Mouse (Mus musculus) liver, adult 2 months (tissue): Measurements from ENCODE around the gene Tex2. TPM values are rescaled to one million over a fixed set of nuclear protein-coding genes. Genes with fewer than 3 reads are reported as not detected.

Experiments used
- DNase-seq: peaks from one replicate; pipeline ENCODE4 v3.0.0-alpha.2; 2011; ENCODE audit warnings: low read depth, low spot score; ENCODE audit errors: extremely low read depth
- H3K27ac ChIP-seq: fragments of 200-500 bp; replicated peaks from 2 replicates; pipeline ENCODE4 v1.5.1; 2012; ENCODE audit warnings: low read depth, mild to moderate bottlenecking, control low read depth, inconsistent platforms, low read length; ENCODE audit not compliant: insufficient read depth
- H3K27me3 ChIP-seq: fragments of 200-500 bp; 2 replicates; pipeline ENCODE4 v1.6.1; 2012; ENCODE audit warnings: mild to moderate bottlenecking, moderate library complexity, low read length, inconsistent platforms; ENCODE audit not compliant: control insufficient read depth, insufficient read depth
- H3K36me3 ChIP-seq: fragments of 200-500 bp; 2 replicates; pipeline ENCODE4 v1.6.1; 2012; ENCODE audit warnings: low read length, inconsistent platforms; ENCODE audit not compliant: control insufficient read depth, insufficient read depth
- H3K4me1 ChIP-seq: fragments of 200-500 bp; 2 replicates; pipeline ENCODE4 v1.6.1; 2011; ENCODE audit warnings: low read length; ENCODE audit not compliant: control insufficient read depth, insufficient read depth
- H3K4me3 ChIP-seq: fragments of 200-500 bp; 2 replicates; pipeline ENCODE4 v1.5.1; 2011; ENCODE audit warnings: low read depth, mild to moderate bottlenecking, control low read depth, low read length, moderate library complexity; ENCODE audit not compliant: insufficient read depth
- H3K79me2 ChIP-seq: fragments of 200-500 bp; 2 replicates; pipeline ENCODE4 v1.6.1; 2012; ENCODE audit warnings: inconsistent platforms, mild to moderate bottlenecking, low read length, moderate library complexity; ENCODE audit not compliant: control insufficient read depth, insufficient read depth
- H3K9ac ChIP-seq: fragments of 200-500 bp; 2 replicates; pipeline ENCODE4 v1.6.1; 2012; ENCODE audit warnings: low read depth, mild to moderate bottlenecking, control low read depth, inconsistent platforms, low read length
- CTCF ChIP-seq: fragments of 200-500 bp; IDR thresholded peaks from 2 replicates; pipeline ENCODE4 v1.5.1; 2011; ENCODE audit warnings: low read depth, low read length, control low read depth
- POLR2A ChIP-seq: fragments of 200-500 bp; IDR thresholded peaks from 2 replicates; pipeline ENCODE4 v1.6.1; 2011; ENCODE audit warnings: low read length, control low read depth; ENCODE audit not compliant: insufficient read depth; ENCODE audit errors: extremely low read depth
- WGBS: fragments of 180-500 bp; shearing (Covaris S2); methylation state at CpG from one replicate; pipeline ENCODE4 v1.1.7; 2018; 5-methylcytosine and 5-hydroxymethylcytosine counted together
- polyA plus RNA-seq: library from polyadenylated mRNA; depleted of rRNA; stranded (reverse); fragments of >200 nt; gene quantifications from 2 replicates; pipeline ENCODE4 v1.2.3, GENCODE M21; 2012
- total RNA-seq: library from RNA; depleted of rRNA; stranded (reverse); fragments of >200 nt; gene quantifications from 2 replicates; pipeline ENCODE4 v1.2.3, GENCODE M21; 2014

Gene Tex2
- total and polyA plus RNA-seq, 2 experiments = 45.3 to 60.4 TPM

GRCm38 (mm10) chr11:106527926-106528325, 85.3 kb downstream of the Tex2 start:
- H3K9ac ChIP-seq = no peak overlapping the region
- H3K27me3 ChIP-seq = no peaks in the 10 kb centered on the region
- H3K4me1 ChIP-seq = peaks cover 28% of the 10 kb centered on the region
- peak; percentile 73 for DNase-seq
- H3K4me3 ChIP-seq = no peak overlapping the region
- H3K79me2 ChIP-seq = peaks cover 6% of the 10 kb centered on the region; the same call in 1 of the 2 replicates
- peaks cover 20% of the 10 kb centered on the region for H3K36me3 ChIP-seq
- no peak for TF ChIP-seq CTCF
- no peak for TF ChIP-seq POLR2A
- H3K27ac ChIP-seq = peak overlapping the region; percentile 59
- WGBS = 16% methylated on average over 1 of the region's 1 CpGs

DNA sequence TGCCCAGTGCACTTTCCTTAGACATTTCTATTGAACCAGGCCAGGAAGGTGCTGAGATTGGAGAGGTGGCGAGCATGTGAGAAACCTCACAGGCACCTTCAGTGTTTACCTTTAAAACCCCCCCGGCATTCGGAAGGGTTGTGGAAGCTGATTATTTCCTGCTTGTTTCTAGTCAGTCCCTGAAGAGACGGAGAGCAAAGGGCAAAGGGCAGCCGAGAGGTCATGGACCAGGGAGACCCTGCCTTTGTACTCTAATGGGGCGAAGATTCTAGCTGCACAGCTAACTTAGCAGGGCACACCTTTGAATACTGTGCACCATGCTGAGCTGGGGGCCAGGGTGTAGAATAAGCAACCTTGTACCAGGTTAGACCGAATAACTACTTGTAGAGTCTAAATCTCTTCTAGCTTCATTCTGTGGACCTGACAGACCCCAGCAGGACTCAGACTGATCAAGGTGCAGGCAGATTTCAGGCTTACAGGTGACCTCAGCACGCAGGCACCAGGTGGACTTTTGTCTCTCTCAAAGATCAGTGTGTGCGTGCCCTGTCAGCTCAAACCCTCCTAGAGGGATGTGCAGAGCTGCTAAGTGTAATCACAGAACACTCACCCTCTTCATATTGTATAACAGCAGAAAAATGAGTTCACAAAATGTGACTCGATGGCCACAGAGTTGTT, 85.9 kb downstream of the Tex2 start:
- Histone ChIP-seq H3K79me2 (peaks cover 6% of the 10 kb centered on the region; the same call in 1 of the 2 replicates), H3K27me3 (no peaks in the 10 kb centered on the region), H3K27ac (peak overlapping the region; percentile 56), H3K36me3 (peaks cover 17% of the 10 kb centered on the region), H3K4me1 (peaks cover 28% of the 10 kb centered on the region), H3K4me3 (no peak overlapping the region), H3K9ac (peak overlapping the region; percentile 21; the same call in 1 of the 2 replicates)
- peak; percentile 78 for DNase-seq
- TF ChIP-seq CTCF (no peak), POLR2A (no peak)
- WGBS = 35% methylated on average over 10 of the region's 10 CpGs

GRCm38 (mm10) chr11:106522538-106522937, 90.7 kb downstream of the Tex2 start:
- TF ChIP-seq CTCF = no peak
- TF ChIP-seq POLR2A = no peak
- H3K79me2 ChIP-seq = peaks cover 6% of the 10 kb centered on the region; the same call in 1 of the 2 replicates
- no peak overlapping the region for H3K4me3 ChIP-seq
- no peak overlapping the region for H3K9ac ChIP-seq
- DNase-seq = no peak
- 78% methylated on average over 3 of the region's 3 CpGs for WGBS
- no peaks in the 10 kb centered on the region for H3K27me3 ChIP-seq
- H3K4me1 ChIP-seq = peaks cover 8% of the 10 kb centered on the region
- no peak overlapping the region for H3K27ac ChIP-seq
- peaks cover 26% of the 10 kb centered on the region for H3K36me3 ChIP-seq

GRCm38 (mm10) chr11:106521612-106522011, 91.6 kb downstream of the Tex2 start:
- no peak for TF ChIP-seq CTCF
- TF ChIP-seq POLR2A = no peak
- Histone ChIP-seq H3K27ac (no peak overlapping the region), H3K27me3 (no peaks in the 10 kb centered on the region), H3K4me1 (no peaks in the 10 kb centered on the region; the same call in 1 of the 2 replicates), H3K79me2 (peaks cover 6% of the 10 kb centered on the region; the same call in 1 of the 2 replicates), H3K36me3 (peaks cover 28% of the 10 kb centered on the region), H3K9ac (no peak overlapping the region), H3K4me3 (no peak overlapping the region)
- 77% methylated on average over 4 of the region's 4 CpGs for WGBS
- no peak for DNase-seq

- Histone ChIP-seq H3K79me2 (peaks cover 3% of the 10 kb centered on the region; the same call in 1 of the 2 replicates), H3K27ac (no peak overlapping the region), H3K9ac (no peak overlapping the region), H3K36me3 (peaks cover 23% of the 10 kb centered on the region), H3K4me1 (no peaks in the 10 kb centered on the region), H3K4me3 (no peak overlapping the region), H3K27me3 (no peaks in the 10 kb centered on the region)
- 84% methylated on average over 3 of the region's 3 CpGs for WGBS
- TF ChIP-seq CTCF = no peak
- DNase-seq = no peak
These were observed 92.8 kb downstream of the Tex2 start for GRCm38 (mm10) chr11:106520404-106520803.

DNA sequence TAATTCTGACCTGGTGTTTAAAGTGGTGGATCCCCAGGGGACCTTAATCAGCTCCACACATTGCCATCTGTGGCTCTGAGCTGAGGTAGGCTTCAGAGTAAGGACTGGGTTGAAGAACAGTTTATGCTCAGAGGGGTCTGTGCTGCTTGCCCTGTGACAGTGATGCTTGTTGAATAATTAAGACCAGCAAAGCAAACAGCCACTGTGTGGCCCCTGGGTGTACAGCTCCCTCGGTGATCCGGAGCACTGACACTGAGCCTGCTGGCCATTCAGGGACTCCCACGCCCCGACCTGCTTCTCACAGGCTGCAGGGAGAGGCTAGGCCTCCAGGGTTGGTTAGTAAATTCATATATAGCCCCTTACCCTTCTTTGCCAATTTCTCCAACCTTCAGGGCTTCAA, 93.7 kb downstream of the Tex2 start:
- Histone ChIP-seq H3K36me3 (peaks cover 22% of the 10 kb centered on the region), H3K27ac (no peak overlapping the region), H3K9ac (no peak overlapping the region), H3K4me3 (no peak overlapping the region), H3K79me2 (no peaks in the 10 kb centered on the region; the same call in 1 of the 2 replicates), H3K27me3 (no peaks in the 10 kb centered on the region), H3K4me1 (peaks cover 2% of the 10 kb centered on the region)
- TF ChIP-seq CTCF (no peak), POLR2A (no peak)
- no peak for DNase-seq
- WGBS = 89% methylated on average over 4 of the region's 4 CpGs
